Mouse (Mus musculus): ENCODE results near the gene Tcea3.

GRCm38 (mm10) chr4:136210931-136211330 is 36.6 kb upstream of the Tcea3 start:
- TF ChIP-seq ZC3H11A (IDR thresholded peaks at IDR 0.05; ENCODE audit: borderline replicate concordance, low read depth, low read length) (no peak), ZNF384 (IDR thresholded peaks at IDR 0.05; ENCODE audit: low read depth, low read length) (no peak), MAFK (IDR thresholded peaks at IDR 0.05; ENCODE audit: insufficient read depth, low read depth, low read length) (no peak), CHD2 (IDR thresholded peaks at IDR 0.05; ENCODE audit: low read depth, low read length) (no peak)
